Mouse (Mus musculus) small intestine, adult 2 months (tissue): ENCODE results near the gene Sarnp. TPM values are rescaled to one million over a fixed set of nuclear protein-coding genes. Genes with fewer than 3 reads are reported as not detected.

ENCODE experiments used
- H3K27ac ChIP-seq: fragments of 200-500 bp; 2 replicates; pipeline ENCODE4 v1.5.1; 2012; ENCODE audit warnings: low read depth, low read length, control low read depth, inconsistent platforms; ENCODE audit not compliant: insufficient read depth
- H3K27me3 ChIP-seq: fragments of 200-500 bp; 2 replicates; pipeline ENCODE4 v1.6.1; 2012; ENCODE audit warnings: mild to moderate bottlenecking, moderate library complexity, low read length, inconsistent platforms; ENCODE audit not compliant: control insufficient read depth, insufficient read depth
- H3K36me3 ChIP-seq: fragments of 200-500 bp; 2 replicates; pipeline ENCODE4 v1.6.1; 2012; ENCODE audit warnings: mild to moderate bottlenecking, low read length, control low read depth, inconsistent platforms; ENCODE audit not compliant: control insufficient read depth, insufficient read depth
- H3K4me1 ChIP-seq: fragments of 200-500 bp; 2 replicates; pipeline ENCODE4 v1.6.1; 2012; ENCODE audit warnings: low read length, inconsistent platforms, mixed read lengths; ENCODE audit not compliant: control insufficient read depth, insufficient read depth, insufficient read length
- H3K4me3 ChIP-seq: fragments of 200-500 bp; 2 replicates; pipeline ENCODE4 v1.5.1; 2012; ENCODE audit warnings: low read depth, mild to moderate bottlenecking, control low read depth, inconsistent platforms, low read length, moderate library complexity
- CTCF ChIP-seq: fragments of 200-500 bp; IDR thresholded peaks from 2 replicates; pipeline ENCODE4 v1.5.1; 2012; ENCODE audit warnings: low read depth, mild to moderate bottlenecking, control low read depth, inconsistent platforms, low read length, moderate library complexity, mixed read lengths; ENCODE audit not compliant: insufficient replicate concordance, insufficient read length; ENCODE audit errors: extremely low read depth
- POLR2A ChIP-seq: fragments of 200-500 bp; IDR thresholded peaks from 2 replicates; pipeline ENCODE4 v1.6.1; 2012; ENCODE audit warnings: low read depth, mild to moderate bottlenecking, control low read depth, inconsistent platforms, low read length, moderate library complexity
- WGBS: fragments of 180-500 bp; shearing (Covaris S2); methylation state at CpG from one replicate; pipeline ENCODE4 v1.1.7; 2018; 5-methylcytosine and 5-hydroxymethylcytosine counted together
- polyA plus RNA-seq: library from polyadenylated mRNA; depleted of rRNA; stranded (reverse); fragments of >200 nt; gene quantifications from 2 replicates; pipeline ENCODE4 v1.2.3, GENCODE M21; 2012

Gene Sarnp
- polyA plus RNA-seq, 1 experiment = 0.89 TPM

GRCm38 (mm10) chr10:128792041-128792440 is 25.1 kb upstream of the Sarnp start:
- TF ChIP-seq CTCF (no peak), POLR2A (no peak)
- no peaks in the 10 kb centered on the region for H3K4me1 ChIP-seq
- no peaks in the 10 kb centered on the region for H3K27me3 ChIP-seq
- no peaks in the 10 kb centered on the region for H3K36me3 ChIP-seq
- H3K27ac ChIP-seq = no peak overlapping the region
- H3K4me3 ChIP-seq = no peak overlapping the region

GRCm38 (mm10) chr10:128793258-128793657 is 23.9 kb upstream of the Sarnp start:
- Histone ChIP-seq H3K4me3 (no peak overlapping the region), H3K4me1 (no peaks in the 10 kb centered on the region), H3K27me3 (no peaks in the 10 kb centered on the region), H3K36me3 (no peaks in the 10 kb centered on the region), H3K27ac (no peak overlapping the region)
- 94% methylated on average over 1 of the region's 1 CpGs for WGBS
- TF ChIP-seq POLR2A (no peak), CTCF (no peak)

GRCm38 (mm10) chr10:128794391-128794790 is 22.7 kb upstream of the Sarnp start:
- H3K27ac ChIP-seq = no peak overlapping the region
- H3K4me1 ChIP-seq = no peaks in the 10 kb centered on the region
- WGBS = 88% methylated on average over 5 of the region's 5 CpGs
- no peaks in the 10 kb centered on the region for H3K27me3 ChIP-seq
- no peak overlapping the region for H3K4me3 ChIP-seq
- H3K36me3 ChIP-seq = no peaks in the 10 kb centered on the region
- TF ChIP-seq POLR2A (no peak), CTCF (no peak)

DNA sequence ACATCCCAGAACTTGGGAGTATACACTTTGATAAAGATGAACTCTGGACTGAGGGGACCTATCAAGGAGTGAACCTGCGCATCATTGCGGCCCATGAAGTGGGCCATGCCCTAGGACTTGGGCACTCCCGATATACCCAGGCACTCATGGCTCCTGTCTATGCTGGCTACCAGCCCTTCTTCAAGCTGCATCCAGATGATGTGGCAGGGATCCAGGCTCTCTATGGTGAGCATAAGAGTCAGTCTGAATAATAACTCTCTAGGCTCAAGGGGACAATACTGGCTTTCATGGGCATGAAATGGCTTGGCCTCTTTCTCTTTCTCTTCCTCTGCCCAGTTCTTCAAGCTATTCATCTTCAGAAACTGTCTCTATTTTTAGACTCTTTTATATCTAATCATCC is 21.6 kb upstream of the Sarnp start:
- WGBS = 94% methylated on average over 3 of the region's 3 CpGs
- H3K27me3 ChIP-seq = no peaks in the 10 kb centered on the region
- H3K27ac ChIP-seq = no peak overlapping the region
- no peak overlapping the region for H3K4me3 ChIP-seq
- H3K36me3 ChIP-seq = no peaks in the 10 kb centered on the region
- H3K4me1 ChIP-seq = no peaks in the 10 kb centered on the region
- no peak for TF ChIP-seq CTCF
- TF ChIP-seq POLR2A = no peak

GRCm38 (mm10) chr10:128798676-128799075 is 18.5 kb upstream of the Sarnp start:
- no peak overlapping the region for H3K4me3 ChIP-seq
- no peak for TF ChIP-seq CTCF
- no peak for TF ChIP-seq POLR2A

GRCm38 (mm10) chr10:128801981-128802495 is 15.1 kb upstream of the Sarnp start:
- no peak overlapping the region for H3K4me3 ChIP-seq
- no peak for TF ChIP-seq POLR2A
- no peak for TF ChIP-seq CTCF
- no peaks in the 10 kb centered on the region for H3K36me3 ChIP-seq
- no peaks in the 10 kb centered on the region for H3K27me3 ChIP-seq
- no peak overlapping the region for H3K27ac ChIP-seq
- 95% methylated on average over 16 of the region's 16 CpGs for WGBS
- peaks cover 10% of the 10 kb centered on the region; the same call in 1 of the 2 replicates for H3K4me1 ChIP-seq

More at GRCm38 (mm10) chr10:128798676-128799075, 18.5 kb upstream of the Sarnp start:
- H3K36me3 ChIP-seq = no peaks in the 10 kb centered on the region
- H3K27ac ChIP-seq = no peak overlapping the region
- H3K4me1 ChIP-seq = no peaks in the 10 kb centered on the region
- H3K27me3 ChIP-seq = no peaks in the 10 kb centered on the region
- WGBS = 89% methylated on average over 8 of the region's 8 CpGs

GRCm38 (mm10) chr10:128802956-128803355 is 14.2 kb upstream of the Sarnp start:
- no peak for TF ChIP-seq CTCF
- no peak for TF ChIP-seq POLR2A
- H3K36me3 ChIP-seq = no peaks in the 10 kb centered on the region
- 83% methylated on average over 4 of the region's 4 CpGs for WGBS
- no peak overlapping the region for H3K4me3 ChIP-seq
- H3K27me3 ChIP-seq = no peaks in the 10 kb centered on the region
- peaks cover 17% of the 10 kb centered on the region for H3K4me1 ChIP-seq
- no peak overlapping the region for H3K27ac ChIP-seq
